Comparison of ENCODE assay signal across 8 mouse cellular contexts in the genomic region with DNA sequence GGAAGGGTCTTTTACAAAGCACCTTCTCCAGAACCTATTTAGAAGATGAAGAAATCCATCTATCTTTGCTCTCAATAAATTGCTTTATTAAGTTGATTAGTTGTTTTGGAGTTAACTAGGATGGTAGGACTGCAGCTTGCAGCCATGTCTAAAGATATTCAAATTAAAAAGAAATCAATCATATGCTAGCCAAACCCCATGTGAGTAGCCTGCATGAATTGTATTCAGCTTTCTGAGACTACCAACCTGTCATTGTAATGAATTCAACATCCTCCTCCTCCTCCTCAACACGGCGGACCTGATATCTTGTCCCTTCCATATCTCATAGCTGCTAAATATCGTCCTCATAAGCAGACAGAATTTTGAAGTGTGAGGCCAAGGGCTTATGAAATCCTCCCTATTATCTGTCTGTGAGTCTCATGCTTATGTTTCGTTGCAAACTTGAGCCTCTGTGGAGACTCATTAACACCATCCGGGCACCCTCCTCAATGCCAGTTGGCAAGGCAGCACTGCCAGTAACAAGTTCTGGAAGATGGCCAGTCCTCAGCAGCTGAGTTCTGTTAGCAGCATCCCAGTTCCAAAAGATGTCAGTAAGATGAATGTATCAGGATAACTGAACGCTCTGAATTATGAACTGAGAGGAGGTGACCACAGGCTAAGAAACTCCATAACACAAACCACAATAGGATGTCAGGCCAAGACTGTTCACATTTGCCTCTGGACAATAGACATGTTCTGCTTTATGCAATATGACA. TPM values are rescaled to one million over a fixed set of nuclear protein-coding genes. Genes with fewer than 3 reads are reported as not detected.
A peak's percentile ranks its signal among the peaks of the same experiment; 100 is the strongest.
DNase-seq lines count a peak whose midpoint lies in the region.
"Had no signal": no experiment of that assay in that cellular context is flagged by ENCODE, and none has a peak within 500 bp of the region (broad histone marks: within the 10 kb centered on the region; RNA-seq: fewer than 3 reads in every experiment).

No protein-coding gene starts in this region.

- peak; percentile 24 for DNase-seq in retina, postnatal 7 days (ENCODE audit: low read depth, low spot score)
- no peak for DNase-seq in retina, embryonic 14.5 days (ENCODE audit: low spot score)
- peak; percentile 48 to 51 for DNase-seq in frontal cortex, postnatal 14 days (ENCODE audit: low spot score in 2 of 2)
- peak; percentile 35 to 79 for DNase-seq in left cerebral cortex, adult 9 months (ENCODE audit: low spot score in 2 of 2)
- peak; percentile 59 to 69 for DNase-seq in right cerebral cortex, postnatal 36 days (ENCODE audit: low spot score in 2 of 2)
- DNase-seq in urinary bladder, adult 2 months (ENCODE audit: low spot score), result no peak
- no peak for DNase-seq in thymus, postnatal 25 days

RNA-seq across cellular contexts. Expression of a gene that starts 55.0 kb away (rescaled TPM):
- polyA plus RNA-seq in urinary bladder, adult 2 months (2012; rRNA removed), result 0.03 and 0.07 TPM in 2 replicates
- polyA plus RNA-seq: liver, embryonic 15.5 days had no signal

Comparison
In these comparisons a context has a peak if more than half of its experiments do, and no peak if none do; other contexts are left out.
1. DNase-seq: peak in retina, postnatal 7 days (single experiment), frontal cortex, postnatal 14 days (2 of 2), left cerebral cortex, adult 9 months (2 of 2) and right cerebral cortex, postnatal 36 days (2 of 2); none in retina, embryonic 14.5 days (single experiment), urinary bladder, adult 2 months (single experiment) and thymus, postnatal 25 days (single experiment).